Mouse (Mus musculus) spleen, adult 2 months (tissue): ENCODE data around the gene Mynn. TPM values are rescaled to one million over a fixed set of nuclear protein-coding genes. Genes with fewer than 3 reads are reported as not detected.
"Not testable (repeated sequence)": the region's sequence is repeated elsewhere in the genome, so short reads cannot be mapped to it uniquely, and the experiment has no call there.

Experiments used
- DNase-seq, 2 experiments: peaks; one replicate each; pipeline versions ENCODE4 v3.0.0 to v3.0.0-alpha.2; 2012 to 2021; ENCODE audit warnings: low spot score in 2 of 2, low read depth in 1 of 2
- H3K27ac ChIP-seq: fragments of 200-500 bp; 2 replicates; pipeline ENCODE4 v1.5.1; 2012; ENCODE audit warnings: low read length, inconsistent platforms; ENCODE audit not compliant: insufficient read depth
- H3K27me3 ChIP-seq: fragments of 200-500 bp; 2 replicates; pipeline ENCODE4 v1.6.1; 2012; ENCODE audit warnings: mild to moderate bottlenecking, moderate library complexity, low read length, inconsistent platforms; ENCODE audit not compliant: control insufficient read depth, insufficient read depth
- H3K36me3 ChIP-seq: fragments of 200-500 bp; 2 replicates; pipeline ENCODE4 v1.6.1; 2012; ENCODE audit warnings: mild to moderate bottlenecking, low read length, inconsistent platforms; ENCODE audit not compliant: control insufficient read depth, insufficient read depth
- H3K4me1 ChIP-seq: fragments of 200-500 bp; 2 replicates; pipeline ENCODE4 v1.6.1; 2011; ENCODE audit warnings: inconsistent platforms; ENCODE audit not compliant: control insufficient read depth, insufficient read depth, insufficient read length
- H3K4me3 ChIP-seq: fragments of 200-500 bp; 2 replicates; pipeline ENCODE4 v1.5.1; 2011; ENCODE audit warnings: mild to moderate bottlenecking, inconsistent platforms; ENCODE audit not compliant: insufficient read depth, insufficient read length; ENCODE audit errors: extremely low read depth
- CTCF ChIP-seq: fragments of 200-500 bp; IDR thresholded peaks from 2 replicates; pipeline ENCODE4 v1.5.1; 2011; ENCODE audit warnings: mild to moderate bottlenecking, inconsistent platforms; ENCODE audit not compliant: insufficient read depth, insufficient read length, insufficient replicate concordance; ENCODE audit errors: extremely low read depth
- POLR2A ChIP-seq: fragments of 200-500 bp; IDR thresholded peaks from 2 replicates; pipeline ENCODE4 v1.6.1; 2011; ENCODE audit warnings: low read depth, low read length, inconsistent platforms
- WGBS: fragments of 180-500 bp; shearing (Covaris S2); methylation state at CpG from one replicate; pipeline ENCODE4 v1.1.7; 2018; 5-methylcytosine and 5-hydroxymethylcytosine counted together
- polyA plus RNA-seq: library from polyadenylated mRNA; depleted of rRNA; stranded (reverse); fragments of >200 nt; gene quantifications from 2 replicates; pipeline ENCODE4 v1.2.3, GENCODE M21; 2012; rRNA removed

Gene Mynn
- polyA plus RNA-seq = 4.7 and 9.8 TPM in 2 replicates

GRCm38 (mm10) chr3:30602065-30602739 lies at the start of gene Mynn:
Gene Mynn, plus strand, starts transcription at chr3:30602065.
- H3K4me1 ChIP-seq = 0 out of 2 replicates have a peak, but pooled peaks cover 4% of the 10 kb centered on the region
- TF ChIP-seq CTCF (0 out of 2 replicates have a peak, but pooled peaks have one; percentile 28), POLR2A (peak; percentile 15)
- H3K36me3 ChIP-seq = peaks cover 3% of the 10 kb centered on the region
- whole genome bisulfite sequencing = under 1% methylated on average over 40 of the region's 40 CpGs
- H3K27me3 ChIP-seq = peaks cover 2% of the 10 kb centered on the region; the same call in 1 of the 2 replicates
- peak within 1 kb of the TSS; percentile 96 for H3K27ac ChIP-seq
- peak; percentile 96 to 98 for DNase-seq
- peak within 1 kb of the TSS; percentile 87 for H3K4me3 ChIP-seq

GRCm38 (mm10) chr3:30553741-30554140 lies 48.1 kb upstream of the Mynn start:
- 90% methylated on average over 6 of the region's 6 CpGs for WGBS
- no peak overlapping the region for H3K27ac ChIP-seq
- DNase-seq = no peak
- H3K4me1 ChIP-seq = no peaks in the 10 kb centered on the region
- no peak overlapping the region for H3K4me3 ChIP-seq
- no peaks in the 10 kb centered on the region for H3K27me3 ChIP-seq
- no peaks in the 10 kb centered on the region for H3K36me3 ChIP-seq
- TF ChIP-seq POLR2A (no peak), CTCF (no peak)

GRCm38 (mm10) chr3:30560677-30561314 lies 41.1 kb upstream of the Mynn start:
- Histone ChIP-seq H3K27ac (no peak overlapping the region), H3K36me3 (no peaks in the 10 kb centered on the region), H3K4me1 (no peaks in the 10 kb centered on the region), H3K4me3 (no peak overlapping the region), H3K27me3 (no peaks in the 10 kb centered on the region)
- WGBS = 32% methylated on average over 6 of the region's 6 CpGs
- no peak for DNase-seq
- no peak for TF ChIP-seq CTCF
- no peak for TF ChIP-seq POLR2A

GRCm38 (mm10) chr3:30566333-30566732 lies 35.5 kb upstream of the Mynn start:
- not testable (repeated sequence) for H3K36me3 ChIP-seq, H3K27ac ChIP-seq, DNase-seq, H3K27me3 ChIP-seq, H3K4me3 ChIP-seq, H3K4me1 ChIP-seq
- WGBS = 100% methylated on average over 1 of the region's 2 CpGs

- Histone ChIP-seq H3K27me3 (no peaks in the 10 kb centered on the region), H3K4me1 (no peaks in the 10 kb centered on the region), H3K27ac (no peak overlapping the region), H3K4me3 (no peak overlapping the region), H3K36me3 (no peaks in the 10 kb centered on the region)
- no peak for TF ChIP-seq CTCF
- no peak for TF ChIP-seq POLR2A
- WGBS = 63% methylated on average over 2 of the region's 2 CpGs
- no peak for DNase-seq
These were observed 28.3 kb upstream of the Mynn start for GRCm38 (mm10) chr3:30573549-30573948.

GRCm38 (mm10) chr3:30588865-30589264 lies 13.0 kb upstream of the Mynn start:
- WGBS = 81% methylated on average over 6 of the region's 6 CpGs
- TF ChIP-seq CTCF = no peak
- no peak for TF ChIP-seq POLR2A
- H3K27me3 ChIP-seq = no peaks in the 10 kb centered on the region
- no peak overlapping the region for H3K4me3 ChIP-seq
- H3K36me3 ChIP-seq = no peaks in the 10 kb centered on the region
- no peak overlapping the region for H3K27ac ChIP-seq
- no peaks in the 10 kb centered on the region for H3K4me1 ChIP-seq
- no peak for DNase-seq

GRCm38 (mm10) chr3:30592418-30592853 lies 9.4 kb upstream of the Mynn start:
- peak in 1 of 2 experiments; percentile 48 for DNase-seq
- Histone ChIP-seq H3K27me3 (0 out of 2 replicates have a peak, but pooled peaks cover 3% of the 10 kb centered on the region), H3K4me1 (no peaks in the 10 kb centered on the region), H3K27ac (no peak overlapping the region), H3K4me3 (no peak overlapping the region), H3K36me3 (no peaks in the 10 kb centered on the region)
- TF ChIP-seq POLR2A (no peak), CTCF (peak; percentile 21; the same call in 1 of the 2 replicates)
- WGBS = 1% methylated on average over 2 of the region's 2 CpGs
